Mouse (Mus musculus) R1 (cell line): ENCODE results near the gene Rps12.

Experiments
- DNase-seq: peaks from one replicate; pipeline ENCODE4 v3.0.0-alpha.2; 2018; ENCODE audit warnings: low read depth, low spot score

Rps12 gene

DNA sequence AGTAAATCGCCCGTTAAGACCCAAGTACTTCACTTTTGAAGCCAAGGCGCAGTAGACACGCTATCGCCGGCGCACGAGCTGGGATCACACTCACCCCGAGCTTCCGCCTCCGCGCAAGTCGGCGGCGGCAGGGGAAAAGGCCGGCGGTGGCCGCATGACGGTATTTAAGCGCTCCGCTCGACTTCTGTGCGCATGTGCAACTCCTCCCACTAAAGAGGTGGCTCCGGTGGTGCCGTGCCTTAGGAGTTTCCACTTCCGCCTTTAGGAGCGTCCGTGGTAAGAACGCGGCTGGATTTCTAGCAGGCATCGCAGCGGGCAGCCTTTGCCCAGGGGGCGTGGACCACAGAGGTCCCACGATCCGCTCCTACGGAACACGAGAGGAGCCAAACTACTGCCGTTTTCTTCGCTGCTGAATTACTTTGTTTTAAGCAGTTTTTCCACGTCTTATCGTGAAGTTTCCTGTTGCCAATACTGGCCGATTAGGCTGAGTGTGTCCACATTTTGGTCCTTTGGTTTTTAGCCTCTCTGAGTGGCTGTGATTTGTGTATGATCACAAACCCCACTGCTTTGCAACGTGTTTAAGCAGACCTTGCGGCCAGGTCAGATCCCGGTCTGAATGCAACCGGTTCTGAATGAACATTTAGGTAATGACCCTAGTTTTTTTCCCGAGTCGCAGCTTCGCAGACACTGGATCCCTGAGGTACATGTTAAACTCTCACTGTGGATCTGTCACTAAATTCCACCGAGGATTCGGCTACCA lies at the start of gene Rps12:
Rps12 (minus strand) TSS at position 214 of the 760 bp plus-strand sequence.
- peak; percentile 98 for DNase-seq

DNA sequence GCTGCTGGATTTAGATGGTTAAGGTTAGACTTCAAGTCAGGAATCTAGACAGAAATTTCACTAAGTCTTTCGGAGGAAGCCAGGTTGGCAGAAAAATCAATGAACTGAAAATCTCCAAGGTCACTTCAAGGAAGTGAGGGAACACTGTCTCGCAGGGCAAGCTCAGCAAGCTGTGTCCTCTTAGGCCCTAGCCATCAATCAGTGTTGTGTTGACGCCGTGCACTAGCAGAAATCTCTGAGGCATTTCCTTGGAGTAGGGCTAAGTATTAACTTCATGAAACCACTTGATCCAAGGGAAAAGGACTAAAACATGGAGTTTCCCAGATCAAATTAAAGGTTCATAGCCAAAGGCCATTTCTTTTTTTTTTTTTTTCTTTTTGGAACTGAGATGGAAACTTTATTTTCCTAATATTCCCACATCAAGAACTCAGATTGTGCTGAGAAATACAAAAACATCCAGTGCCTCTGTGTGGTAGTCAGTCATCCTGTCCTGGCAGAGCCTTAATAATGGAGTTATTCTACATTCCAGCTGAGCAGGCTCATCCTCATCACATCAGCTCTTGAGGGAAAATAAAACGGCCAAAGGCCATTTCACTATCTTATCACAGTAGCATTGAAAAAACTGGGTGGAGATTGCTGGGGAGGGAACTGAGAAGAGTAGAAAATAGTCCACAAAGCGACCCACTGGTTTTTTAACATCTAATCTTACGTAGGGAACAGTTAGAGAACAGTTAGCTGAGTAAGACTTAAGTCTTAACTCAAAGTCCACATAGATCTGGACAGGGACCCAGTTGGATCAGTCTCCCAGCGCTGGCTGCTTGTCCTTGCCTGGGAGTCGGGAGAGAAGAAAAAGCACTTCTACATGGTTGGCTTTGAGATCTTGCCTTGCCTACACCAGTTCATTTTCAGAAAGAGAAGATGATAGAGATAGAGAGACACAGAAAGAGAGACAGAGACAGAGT lies 49.2 kb upstream of the Rps12 start:
- DNase-seq = no peak

DNA sequence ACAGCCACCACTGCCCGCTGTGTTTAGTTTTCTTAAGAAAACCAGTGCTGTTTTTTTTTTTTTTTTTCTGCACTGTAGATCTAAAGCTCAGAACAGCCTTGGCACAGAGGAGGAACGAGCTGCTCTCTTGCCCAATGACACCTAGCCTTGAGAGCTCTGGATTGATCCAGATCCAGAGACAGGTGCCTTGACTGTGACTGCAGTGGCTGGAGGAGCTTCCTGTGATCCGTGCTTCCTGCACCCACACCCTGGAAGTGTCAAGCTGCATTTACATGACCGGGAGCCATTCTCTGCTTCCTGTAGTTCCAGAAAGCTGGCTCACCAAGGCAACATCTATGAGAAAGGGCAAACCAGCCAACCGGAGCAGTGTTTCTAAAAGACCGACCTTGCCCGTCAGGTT lies 39.4 kb upstream of the Rps12 start:
- peak; percentile 59 for DNase-seq

DNA sequence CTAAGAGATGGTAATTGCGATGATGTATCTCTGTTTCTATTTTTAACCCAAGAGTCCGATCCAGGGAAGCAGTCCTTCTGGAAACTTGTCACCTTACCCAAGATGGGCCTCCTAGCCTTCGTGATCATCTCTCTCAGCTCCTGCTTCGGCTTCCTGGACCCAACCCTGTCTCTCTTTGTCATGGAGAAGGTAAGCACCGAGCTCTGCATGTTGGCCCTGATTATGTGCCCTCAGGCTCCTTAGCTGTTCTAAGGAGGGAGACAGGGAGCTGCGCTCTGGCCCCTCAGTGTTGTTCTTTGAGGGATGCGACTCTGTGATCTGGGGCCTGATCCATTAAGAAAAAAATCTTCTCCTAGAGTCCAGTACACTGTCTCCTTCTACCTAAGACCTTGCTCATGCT lies 29.2 kb upstream of the Rps12 start:
- no peak for DNase-seq

DNA sequence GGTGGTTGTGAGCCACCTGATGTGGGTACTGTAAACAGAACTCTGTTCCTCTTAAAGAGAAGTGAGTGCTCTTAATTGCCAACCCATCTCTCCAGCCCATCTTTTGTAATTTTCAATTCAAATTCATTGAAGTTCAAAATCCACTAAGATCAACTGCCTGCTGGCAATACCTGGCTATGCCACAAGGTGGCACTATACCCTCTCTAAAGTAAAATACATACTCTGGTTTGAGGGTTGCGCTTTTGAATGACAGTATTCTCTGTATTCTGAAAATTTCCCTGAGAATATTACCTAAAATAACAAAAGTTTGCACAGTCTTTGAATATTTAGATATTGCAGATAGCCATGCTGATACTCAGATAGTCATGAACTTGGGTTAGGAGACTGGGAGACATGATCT lies 28.1 kb upstream of the Rps12 start:
- DNase-seq = peak; percentile 67

DNA sequence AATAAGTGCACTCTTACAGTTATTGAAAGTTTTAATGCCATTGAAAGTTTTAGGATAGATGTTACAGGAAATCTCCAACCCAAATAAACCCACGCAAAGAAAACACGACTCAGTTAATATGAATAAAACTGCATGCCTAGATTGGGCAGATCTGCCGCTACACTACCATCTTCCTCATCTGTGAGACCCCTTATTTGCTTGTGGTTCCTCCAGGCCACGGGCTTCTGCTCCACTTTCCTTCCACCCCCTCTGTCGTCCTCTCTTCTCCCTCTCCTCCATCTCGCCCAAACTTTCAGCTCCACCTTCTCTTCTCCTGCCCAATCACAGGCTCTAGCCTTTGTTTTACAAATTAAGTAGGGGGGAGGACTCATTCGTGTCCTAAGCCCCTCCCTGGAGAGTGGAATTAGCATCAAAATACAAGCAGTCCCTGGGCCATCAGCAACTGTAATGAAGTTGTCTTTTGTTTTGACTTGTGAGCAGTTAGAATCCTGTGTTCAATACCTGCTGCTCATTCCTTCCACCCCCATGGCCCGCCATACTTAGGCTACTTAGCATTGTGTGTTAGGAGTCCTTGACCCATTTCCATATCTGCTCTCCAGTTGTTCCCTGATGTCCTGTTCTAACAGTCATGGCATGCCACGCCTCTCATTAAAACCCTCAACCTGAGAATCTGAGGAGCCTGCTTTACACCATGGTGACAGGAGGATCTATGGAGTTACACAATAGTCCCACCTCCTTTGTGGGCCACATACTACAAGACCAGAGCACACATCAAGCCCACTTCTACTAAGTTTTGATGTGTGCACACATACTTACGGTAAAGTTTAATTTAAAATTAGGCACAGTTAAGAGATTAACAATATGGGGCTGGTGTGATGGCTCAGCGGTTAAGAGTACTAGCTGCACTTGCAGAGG lies 26.0 kb upstream of the Rps12 start:
- DNase-seq = peak; percentile 100

DNA sequence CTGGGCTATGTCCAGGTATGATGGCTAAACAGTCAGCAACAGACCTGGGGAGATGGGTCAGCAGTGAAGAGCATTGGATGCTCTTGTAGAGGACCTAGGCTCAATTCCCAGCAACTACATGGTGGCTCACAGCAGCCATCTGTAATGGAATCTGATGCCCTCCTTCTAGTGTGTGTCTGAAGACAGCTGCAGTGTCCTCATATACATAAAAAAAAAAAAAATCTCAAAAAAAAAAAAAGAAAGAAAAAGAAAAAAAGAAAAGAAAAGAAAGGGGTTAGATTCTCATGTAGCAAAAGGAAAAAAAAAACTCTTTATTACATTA lies 25.3 kb upstream of the Rps12 start:
- no peak for DNase-seq

DNA sequence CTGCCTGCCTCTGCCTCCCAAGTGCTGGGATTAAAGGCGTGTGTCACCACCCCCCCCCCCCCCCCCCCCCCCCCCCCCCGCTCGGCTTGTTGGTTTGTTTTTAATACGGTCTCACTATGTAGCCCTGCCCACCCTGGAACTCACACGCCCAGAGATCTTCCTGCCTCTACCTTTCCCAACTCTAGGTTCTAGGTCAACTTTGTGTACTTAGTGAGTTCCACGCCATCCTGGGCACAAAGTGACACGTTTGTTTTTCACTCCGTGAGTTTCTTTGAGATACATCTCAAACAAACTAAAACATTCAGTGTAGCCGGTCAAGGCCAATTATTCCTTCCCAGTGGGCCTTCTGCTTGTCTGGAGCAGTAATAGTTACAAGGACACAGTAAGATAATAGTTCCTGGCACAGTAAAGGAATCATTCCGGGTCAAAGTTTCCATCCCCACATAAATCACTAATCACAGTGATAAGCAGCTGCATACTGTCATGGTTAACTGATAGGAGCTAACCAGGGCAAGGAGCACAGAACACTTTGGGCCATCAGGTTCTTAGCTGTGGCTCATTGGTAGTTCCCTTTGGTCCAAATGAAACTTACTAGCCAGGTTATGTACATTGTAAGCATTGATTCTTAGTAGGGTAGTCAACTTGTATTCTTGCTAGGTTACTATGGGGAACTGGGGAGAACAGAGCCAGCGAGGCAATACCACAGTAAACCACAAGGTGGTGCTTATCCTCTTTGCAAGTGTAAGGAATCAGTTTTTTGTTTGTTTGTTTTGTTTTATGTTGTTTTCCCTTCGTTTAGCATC lies 24.8 kb upstream of the Rps12 start:
- peak; percentile 91 for DNase-seq

DNA sequence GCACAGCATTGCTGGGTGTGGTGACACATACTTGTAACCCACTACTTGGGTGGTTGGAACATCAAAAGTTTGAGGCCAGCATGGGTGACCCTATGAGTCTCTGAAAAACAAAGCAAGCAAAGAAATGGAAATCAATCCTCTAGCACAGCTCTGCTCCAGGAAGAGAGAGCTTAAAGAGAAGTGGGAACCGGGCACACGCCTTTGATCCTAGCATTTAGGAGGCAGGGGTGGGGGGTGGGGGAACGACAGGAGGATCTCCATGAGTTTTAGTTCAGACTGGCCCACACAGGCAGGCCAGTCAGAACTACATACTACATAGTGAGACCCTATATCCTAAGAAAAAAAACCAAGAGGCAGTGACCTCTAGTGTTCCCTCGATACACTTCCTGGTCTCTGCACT lies 19.1 kb upstream of the Rps12 start:
- DNase-seq = peak; percentile 89

DNA sequence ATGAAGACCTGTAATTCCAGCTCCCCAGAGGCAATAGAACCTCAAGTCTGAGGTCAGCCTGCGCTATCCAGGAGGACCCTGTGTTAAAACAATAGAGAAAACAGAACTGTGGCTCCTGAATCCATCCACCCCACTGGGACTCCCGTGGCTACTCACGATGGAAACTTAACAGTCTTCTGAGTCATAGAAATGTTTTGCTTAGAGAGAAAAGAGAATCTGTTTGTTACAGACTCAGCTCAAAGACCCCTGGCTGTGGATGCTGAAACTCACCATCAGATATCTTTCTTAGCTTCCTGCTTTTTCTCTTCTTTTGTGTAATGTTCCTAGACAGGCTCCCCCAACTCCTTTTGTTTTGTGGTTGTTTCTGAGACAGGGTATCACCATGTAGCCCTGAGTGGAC lies 17.6 kb upstream of the Rps12 start:
- DNase-seq = peak; percentile 83

DNA sequence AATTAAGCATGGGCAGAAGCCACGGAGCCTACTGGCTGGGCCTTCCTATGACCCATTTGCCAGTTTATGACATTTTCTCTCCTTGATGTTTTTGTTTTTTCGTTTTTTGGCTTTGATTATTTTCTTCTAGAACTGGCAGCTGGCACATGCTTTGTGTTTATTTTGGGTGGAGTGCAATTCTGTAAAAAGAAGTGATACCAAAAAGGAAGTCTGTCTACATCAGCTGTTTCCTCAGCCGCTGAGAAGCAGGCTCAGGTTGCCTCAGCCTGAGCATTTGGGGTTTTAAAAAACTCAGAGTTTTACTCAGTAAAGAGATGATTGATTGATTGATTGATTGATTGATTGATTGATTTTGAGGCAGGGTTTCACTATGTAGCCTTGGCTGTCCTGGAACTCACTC lies 15.8 kb upstream of the Rps12 start:
- DNase-seq = no peak

DNA sequence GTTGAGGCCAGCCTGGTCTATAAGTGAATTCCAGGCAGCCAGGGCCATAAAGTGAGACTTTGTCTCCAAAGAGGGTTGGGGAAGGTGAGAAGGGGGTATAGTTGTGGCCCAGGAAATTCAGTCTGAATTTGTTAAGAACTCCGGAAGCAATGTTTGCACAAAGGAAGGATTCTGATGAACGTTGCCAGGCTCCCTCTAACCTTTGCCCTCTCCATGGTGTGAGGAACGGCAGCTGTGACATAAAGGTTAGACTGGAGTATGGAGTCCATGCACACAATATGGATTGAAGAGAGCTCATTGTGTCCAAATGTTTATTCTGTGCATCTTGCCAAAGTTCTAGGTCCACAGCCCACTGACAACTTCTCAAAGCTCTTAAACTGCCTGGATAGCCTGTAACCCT lies 12.9 kb upstream of the Rps12 start:
- DNase-seq = no peak

DNA sequence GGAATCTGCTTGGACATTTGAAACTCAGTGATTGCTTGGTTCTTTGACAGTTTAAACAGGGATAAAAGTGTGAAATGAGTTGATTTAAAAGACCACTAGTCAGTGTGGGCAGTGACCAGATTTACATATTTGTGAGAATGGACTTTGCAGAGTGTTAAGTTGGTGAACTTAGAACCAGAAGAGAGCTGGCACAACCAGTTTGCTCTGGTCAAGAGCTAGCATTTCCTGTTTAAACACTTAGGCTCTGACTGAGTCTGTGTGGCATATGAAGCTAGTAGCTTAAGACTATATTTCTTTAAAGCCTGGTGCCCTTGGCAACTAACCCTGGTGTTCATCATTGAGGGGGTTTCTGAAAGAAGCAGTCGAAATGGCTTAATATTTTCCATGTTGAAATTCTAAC lies 11.1 kb upstream of the Rps12 start:
- DNase-seq = no peak

DNA sequence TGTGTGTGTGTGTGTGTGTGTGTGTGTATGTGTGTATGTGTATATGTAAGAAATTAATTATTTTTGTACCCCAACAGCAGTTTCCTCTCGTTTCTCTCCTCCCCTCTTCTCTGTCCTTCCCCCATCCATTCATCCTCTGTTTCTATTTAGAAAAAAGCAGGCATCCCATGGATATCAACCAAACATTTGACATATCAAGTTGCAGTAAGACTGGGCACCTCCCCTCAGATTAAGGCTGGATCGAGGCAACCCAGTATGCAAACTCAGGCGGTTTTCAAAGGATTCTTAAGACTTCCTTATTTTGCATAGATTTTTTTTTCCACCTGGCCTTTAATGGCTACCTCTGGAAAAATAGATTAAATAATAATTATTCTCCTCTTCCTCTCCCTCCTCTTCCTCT lies 10.5 kb upstream of the Rps12 start:
- DNase-seq = no peak

DNA sequence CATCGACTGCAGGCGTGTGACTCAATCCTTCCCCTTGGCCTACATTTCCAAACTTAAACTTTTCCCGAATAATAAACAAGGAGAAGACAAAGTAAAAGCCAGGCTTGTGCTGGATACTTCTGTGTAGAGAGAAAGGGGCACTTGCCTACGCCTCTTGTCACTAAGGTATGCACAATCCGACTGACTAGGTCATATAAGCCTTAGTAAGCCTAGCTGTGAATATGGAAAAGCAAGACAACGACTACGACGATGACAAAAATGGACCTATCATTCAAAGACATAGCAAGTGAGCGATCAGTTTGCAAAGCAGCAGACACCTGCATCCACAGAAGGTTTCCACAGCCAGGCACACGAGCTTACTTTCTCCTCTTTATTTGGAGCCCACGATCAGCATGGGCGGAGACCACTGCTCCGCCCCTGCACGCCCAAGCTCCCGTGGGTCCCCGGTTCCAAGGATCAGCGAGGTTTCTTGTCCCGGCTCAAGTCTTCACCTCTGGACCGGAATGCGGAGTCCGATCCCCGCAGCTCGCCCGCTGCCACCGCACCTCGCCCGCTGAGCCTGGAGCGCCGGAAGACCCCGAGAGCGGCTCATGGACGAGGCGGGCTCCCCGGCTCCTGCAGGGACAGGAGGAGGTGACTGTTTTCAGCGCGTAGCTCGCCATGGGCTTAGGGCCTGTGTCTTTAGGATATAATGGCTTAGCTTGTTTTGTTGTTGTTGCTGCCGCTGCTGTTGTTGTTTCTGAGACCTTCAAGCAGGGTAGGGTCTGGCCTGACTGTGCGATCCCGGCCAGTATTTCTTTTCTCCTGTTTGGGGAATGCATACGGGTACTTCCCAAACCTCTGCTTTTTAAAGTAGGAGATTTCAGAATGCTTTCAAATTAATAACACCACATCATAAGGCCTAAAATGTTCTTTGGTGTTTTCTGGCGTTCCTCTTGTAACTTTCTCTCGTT lies 9.8 kb upstream of the Rps12 start, which contains the start of gene Slc18b1:
Slc18b1 (plus strand) TSS at position 436 of the 953 bp plus-strand sequence.
- peak; percentile 64 for DNase-seq

DNA sequence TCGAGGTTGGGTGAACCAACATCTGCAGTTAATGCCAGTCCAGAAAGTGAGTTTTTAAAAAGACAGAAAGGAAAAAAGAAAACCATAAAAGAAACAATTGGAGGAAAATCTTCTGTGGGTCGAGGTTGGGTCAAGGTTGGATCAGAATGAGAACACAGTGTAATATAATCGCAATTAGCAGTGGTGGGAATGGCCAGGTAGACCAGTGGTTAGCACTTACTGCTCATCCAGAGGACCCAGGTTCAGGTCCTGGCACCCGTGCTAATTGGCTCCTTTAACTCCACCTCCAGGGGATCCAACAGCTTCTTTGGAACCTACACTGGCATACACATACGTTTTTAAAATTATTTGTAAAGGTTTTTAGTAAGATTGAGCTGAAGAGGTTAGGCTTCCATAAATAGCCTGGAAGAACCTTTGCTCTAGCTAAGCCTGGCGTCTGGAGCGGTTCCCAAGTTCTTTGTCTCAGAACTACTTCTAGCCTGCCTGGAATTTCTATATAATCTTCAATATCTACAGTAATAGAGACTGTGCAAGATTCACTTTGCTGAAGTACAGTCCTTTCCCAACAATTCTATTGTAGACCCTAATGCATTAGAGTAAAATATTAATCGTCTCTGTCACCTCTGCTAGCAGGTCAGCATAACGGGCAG lies 8.9 kb upstream of the Rps12 start:
- no peak for DNase-seq

DNA sequence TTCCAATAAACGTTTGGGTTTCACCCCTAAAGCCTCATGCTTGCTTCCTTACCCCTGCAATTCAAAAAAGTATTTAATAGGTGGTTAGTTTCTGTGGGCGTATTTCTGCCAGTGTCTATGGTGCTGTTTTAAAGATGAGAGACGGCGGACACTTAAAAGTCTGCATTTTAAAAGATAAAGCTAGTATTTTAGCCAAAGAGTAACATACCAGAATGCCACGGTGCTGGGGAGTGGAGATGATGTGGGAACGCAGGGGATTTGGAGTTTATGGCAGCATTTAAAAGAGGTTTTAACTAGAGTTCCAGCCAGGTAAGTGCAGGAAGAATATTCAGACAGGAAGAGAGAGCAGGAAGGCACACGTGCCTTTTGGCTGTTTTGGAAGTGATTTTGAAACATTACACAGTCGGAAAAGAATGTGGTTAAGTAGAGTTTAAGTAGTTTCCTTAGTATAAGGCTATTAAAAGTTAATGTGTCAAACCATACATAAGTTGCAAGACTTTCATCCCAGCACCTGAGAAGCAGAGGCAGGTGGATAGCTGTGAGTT lies 1.1 kb upstream of the Rps12 start:
- no peak for DNase-seq

DNA sequence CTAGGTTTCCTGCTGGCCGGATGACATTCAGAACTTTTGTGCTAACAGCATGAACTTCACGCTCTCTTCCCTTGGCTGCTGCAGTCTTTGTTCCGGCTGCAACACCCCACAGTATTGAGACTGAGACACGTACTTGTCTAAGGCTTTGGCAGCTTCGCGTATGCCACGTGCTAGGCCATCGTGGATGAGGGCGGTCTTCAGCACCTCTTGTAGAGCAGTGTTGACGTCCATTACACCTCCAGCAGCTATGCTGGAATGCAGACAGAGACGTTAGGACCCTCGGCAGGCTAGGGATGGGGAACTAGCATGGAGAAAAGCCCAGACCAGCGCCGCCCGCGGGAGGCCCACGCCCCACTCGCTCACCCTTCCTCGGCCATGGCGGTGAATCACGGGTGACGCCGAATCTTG lies 440 bp downstream of the Rps12 start:
- DNase-seq = peak; percentile 37

DNA sequence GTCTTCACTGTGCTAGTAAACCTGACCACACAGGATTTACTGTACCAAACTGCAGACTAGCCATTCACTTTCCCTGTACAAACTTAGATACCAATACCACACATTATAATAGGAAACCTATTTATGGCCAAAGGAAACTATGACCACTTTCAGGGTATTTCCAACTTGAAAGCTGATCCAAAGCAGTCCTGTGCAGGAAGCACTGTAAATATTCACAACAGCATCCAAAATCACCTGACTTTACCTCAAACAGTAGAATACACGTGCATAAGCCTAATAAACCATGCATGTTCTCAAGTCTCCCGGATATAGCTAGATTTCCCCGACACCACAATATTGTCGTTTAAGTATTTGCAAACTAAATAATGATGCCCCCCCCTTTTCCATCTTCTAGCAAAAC lies 1.0 kb downstream of the Rps12 start:
- peak; percentile 36 for DNase-seq
